Mouse (Mus musculus): ENCODE measurements at regions not wholly inside any gene's neighbourhood (a gene's known extent, or its start where the extent isn't known, plus 50 kb on each side); places are given as distances from the start of the nearest gene placed in this dataset.

DNA sequence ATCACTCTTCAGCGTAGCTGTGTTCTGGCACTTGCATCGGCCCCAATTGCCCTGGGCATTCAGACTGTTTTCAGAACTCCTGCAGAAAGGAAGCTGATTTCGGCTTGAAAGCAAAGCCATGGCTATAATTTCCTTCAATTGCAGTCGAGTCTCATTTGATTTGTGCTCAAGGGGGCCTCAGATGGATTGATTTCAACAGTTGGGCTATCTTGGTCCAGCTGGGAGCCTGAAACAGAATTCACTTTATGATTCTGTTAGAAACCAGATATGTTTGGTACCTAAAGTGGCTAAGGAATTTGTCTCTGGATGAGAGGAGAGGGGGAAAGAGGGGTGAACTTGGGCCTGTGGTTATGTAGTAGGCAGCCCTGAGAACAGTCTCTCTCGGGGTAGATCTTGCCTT lies 214.4 kb upstream of the Stt3b start:
- intact Hi-C loops (cut with DNase I): no loop called here
- no peak for DNase-seq (ENCODE audit: extremely low spot score in 1 of 2, low spot score in 2 of 2)

DNA sequence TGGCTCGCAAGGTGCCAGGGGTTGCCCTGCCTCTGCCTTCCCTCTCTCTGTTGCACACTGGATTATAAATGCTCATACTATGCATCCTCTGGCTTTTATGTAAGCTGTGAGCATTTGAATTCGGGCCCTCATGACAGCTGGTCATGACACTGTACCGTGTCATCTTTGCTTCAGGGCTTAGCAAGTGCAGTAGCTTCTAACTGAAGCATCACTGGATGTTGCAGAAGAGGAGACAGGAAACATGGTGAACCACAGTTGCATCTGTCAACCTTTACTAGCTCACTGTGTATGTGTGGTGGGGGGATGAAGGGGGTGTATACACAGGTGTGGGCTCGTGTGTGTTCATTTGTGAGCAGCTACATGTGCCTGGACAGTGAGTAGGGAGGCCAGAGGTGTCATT lies 216.1 kb upstream of the Stt3b start:
- DNase-seq (ENCODE audit: extremely low spot score in 1 of 2, low spot score in 2 of 2): no peak
- intact Hi-C loops (cut with DNase I): no loop called here

DNA sequence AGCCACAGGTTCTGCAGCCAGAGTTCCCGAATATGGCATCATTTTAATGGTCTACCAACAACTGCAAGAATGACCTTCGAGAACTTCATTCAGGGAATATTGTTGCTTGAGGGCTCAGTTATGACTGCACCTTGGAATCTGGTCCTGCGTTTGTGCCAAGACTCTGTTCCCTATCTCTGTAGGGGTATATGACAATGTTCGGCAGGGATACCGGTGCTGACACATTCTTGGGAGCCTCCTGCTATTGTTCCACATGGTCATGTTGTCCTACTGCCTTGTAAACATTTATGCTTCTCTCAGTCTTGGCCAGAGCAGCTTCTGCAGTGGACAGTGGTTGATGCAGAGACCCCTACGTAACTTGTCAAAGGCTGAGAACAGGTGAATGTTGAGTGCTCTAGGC lies 216.8 kb upstream of the Stt3b start:
- intact Hi-C loops (cut with DNase I): no loop called here
- no peak for DNase-seq (ENCODE audit: extremely low spot score in 1 of 2, low spot score in 2 of 2)

DNA sequence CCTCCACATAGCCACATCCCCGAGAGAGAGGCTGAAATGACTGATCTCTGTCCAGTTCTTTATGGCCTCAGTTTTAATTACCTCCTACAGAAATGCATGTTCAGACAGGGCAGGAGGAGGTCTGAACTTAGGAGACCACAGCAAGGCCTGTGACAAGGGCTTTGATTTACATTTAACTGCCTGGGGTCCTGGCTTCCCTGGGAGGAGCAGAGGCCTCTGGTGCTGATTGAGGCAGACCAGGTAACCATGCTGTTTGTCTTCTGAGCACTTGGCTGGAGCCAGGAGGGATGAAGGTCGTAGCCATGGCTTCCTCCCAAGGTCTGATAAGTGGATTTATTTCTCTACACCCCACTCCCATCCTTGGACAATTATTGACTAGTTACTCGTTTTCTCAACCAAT lies 224.0 kb upstream of the Stt3b start:
- intact Hi-C loops (cut with DNase I): no loop called here
- no peak for DNase-seq (ENCODE audit: extremely low spot score in 1 of 2, low spot score in 2 of 2)

- DNase-seq (ENCODE audit: extremely low spot score in 1 of 2, low spot score in 2 of 2): peak in 1 of 2 experiments; percentile 66
- intact Hi-C loops (cut with DNase I): no loop called here
These were observed 233.4 kb upstream of the Stt3b start for GRCm38 (mm10) chr9:115543665-115544064.

DNA sequence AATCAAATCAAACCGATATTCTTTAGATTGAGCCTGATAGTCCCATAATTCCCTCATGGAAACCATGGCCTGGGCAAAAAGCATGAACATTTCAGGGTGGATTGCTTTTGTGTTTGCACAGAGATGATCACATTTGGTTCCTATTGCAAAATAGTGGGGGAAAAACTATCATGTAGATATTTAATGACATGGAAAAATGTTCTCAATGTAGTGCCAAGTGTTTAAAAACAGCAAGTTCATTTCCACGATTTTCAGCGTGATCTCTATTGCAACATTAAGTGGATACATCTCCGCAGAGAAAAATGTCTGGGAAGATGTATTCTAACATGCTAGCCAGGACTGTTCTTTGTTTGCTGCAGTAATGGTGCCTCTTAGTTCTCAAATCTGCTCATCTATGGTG lies 235.0 kb upstream of the Stt3b start:
- intact Hi-C loops (cut with DNase I): no loop called here
- no peak for DNase-seq (ENCODE audit: extremely low spot score in 1 of 2, low spot score in 2 of 2)

DNA sequence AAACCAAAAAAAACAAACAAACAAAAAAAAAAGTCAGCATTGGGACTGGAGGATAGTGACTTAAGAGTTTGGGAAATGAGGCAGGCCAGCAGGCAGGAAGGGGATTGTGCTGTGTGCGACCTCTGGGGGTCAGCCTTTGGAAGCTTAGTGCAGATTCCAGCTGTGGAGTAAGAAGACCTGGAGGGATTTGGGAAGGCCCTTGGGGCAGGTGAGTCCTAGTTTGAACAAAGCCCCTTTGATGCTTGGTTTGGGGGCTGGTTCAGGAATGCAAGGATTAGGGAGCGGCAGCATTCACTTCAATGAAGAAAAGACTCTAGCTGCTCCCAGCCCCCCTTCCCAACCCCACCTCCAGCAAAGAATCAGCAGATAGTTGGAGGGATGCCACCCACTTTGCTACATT lies 235.6 kb upstream of the Stt3b start:
- DNase-seq (ENCODE audit: extremely low spot score in 1 of 2, low spot score in 2 of 2): no peak
- intact Hi-C loops (cut with DNase I): no loop called here

GRCm38 (mm10) chr9:115547625-115548325 lies 237.6 kb upstream of the Stt3b start:
- intact Hi-C loops (cut with DNase I): no loop called here
- DNase-seq (ENCODE audit: extremely low spot score in 1 of 2, low spot score in 2 of 2): no peak

DNA sequence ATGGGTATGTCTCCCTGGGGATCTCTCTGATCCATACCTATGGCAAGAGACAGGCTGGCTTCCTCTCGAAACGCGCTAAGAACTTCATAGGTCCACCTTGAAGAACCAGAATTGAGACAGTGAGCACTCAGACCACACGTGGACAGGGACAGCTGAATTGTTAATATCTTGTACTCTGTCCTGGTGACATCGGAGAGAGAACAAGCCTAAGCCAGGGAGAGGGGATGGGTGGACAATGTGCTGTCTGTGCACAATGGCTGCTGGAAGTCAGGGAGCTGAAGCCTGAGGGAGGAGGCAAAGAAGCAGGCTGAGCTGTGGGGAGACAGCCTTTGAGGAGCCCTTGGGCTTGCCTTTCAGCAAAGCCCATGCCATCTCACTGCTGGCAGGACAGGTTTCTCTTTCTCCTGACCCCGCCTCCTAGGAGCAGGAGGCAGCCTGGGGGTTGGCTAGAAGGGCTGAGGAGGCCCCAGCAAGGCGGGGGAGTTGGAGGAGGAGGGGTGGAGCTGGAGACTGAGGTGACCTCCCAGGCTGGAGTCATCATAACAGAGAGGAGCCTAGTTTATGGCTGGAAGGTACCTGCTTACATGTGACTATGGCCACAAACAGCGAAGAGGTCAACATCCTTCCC lies 238.6 kb upstream of the Stt3b start:
- no peak for DNase-seq (ENCODE audit: extremely low spot score in 1 of 2, low spot score in 2 of 2)
- intact Hi-C loops (cut with DNase I): no loop called here

GRCm38 (mm10) chr9:115551080-115551479 lies 240.9 kb upstream of the Stt3b start:
- DNase-seq (ENCODE audit: extremely low spot score in 1 of 2, low spot score in 2 of 2): no peak
- intact Hi-C loops (cut with DNase I): no loop called here

GRCm38 (mm10) chr9:115551501-115551900 lies 241.3 kb upstream of the Stt3b start:
- intact Hi-C loops (cut with DNase I): no loop called here
- no peak for DNase-seq (ENCODE audit: extremely low spot score in 1 of 2, low spot score in 2 of 2)

- intact Hi-C loops (cut with DNase I): no loop called here
- DNase-seq (ENCODE audit: extremely low spot score in 1 of 2, low spot score in 2 of 2): no peak
These were observed 247.9 kb upstream of the Stt3b start for GRCm38 (mm10) chr9:115558131-115558530.

DNA sequence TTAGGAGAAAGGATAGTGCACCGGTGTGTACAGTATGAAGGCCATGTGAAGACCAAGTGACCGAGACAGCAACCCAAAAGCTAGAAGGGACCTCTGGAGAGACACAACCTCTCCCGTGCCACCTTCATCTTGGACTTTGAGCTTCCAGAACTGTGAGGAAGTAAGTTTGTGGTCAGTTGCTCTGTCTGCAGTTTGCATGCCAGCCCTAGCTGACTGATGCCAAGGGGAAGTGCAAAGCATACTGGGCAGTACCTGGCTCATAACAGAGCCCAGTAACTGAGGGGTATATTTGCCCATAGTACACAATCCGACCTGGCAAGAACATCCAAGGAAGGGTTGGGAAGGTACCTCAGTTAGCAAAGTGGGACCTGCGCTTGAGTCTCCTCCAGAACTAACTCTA lies 249.3 kb upstream of the Stt3b start:
- intact Hi-C loops (cut with DNase I): no loop called here
- DNase-seq (ENCODE audit: extremely low spot score in 1 of 2, low spot score in 2 of 2): no peak

DNA sequence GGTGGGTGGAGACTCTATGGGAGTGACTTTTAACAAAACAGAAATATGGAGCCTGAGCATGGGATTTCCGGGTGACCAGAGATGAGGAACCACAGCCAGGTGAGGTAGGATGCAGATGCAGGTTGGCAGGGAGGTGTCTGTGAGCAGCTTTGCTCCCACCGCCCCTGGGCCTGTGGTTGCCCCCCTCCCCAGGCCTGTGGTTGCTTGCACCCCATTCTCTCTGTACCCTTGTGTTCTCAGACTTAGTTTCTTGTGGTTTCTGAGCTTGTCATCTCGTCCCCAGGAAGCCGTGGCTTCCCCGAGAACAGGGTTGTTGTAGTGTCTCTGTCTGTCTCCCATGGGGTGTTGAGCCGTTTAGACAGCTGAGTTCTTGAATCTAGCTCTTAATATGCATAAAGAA lies 251.0 kb upstream of the Stt3b start:
- DNase-seq (ENCODE audit: extremely low spot score in 1 of 2, low spot score in 2 of 2): no peak
- intact Hi-C loops (cut with DNase I): no loop called here

- DNase-seq (ENCODE audit: extremely low spot score in 1 of 2, low spot score in 2 of 2): no peak
- intact Hi-C loops (cut with DNase I): no loop called here
These were observed 252.6 kb upstream of the Stt3b start for GRCm38 (mm10) chr9:115562783-115563182.

- no peak for DNase-seq (ENCODE audit: extremely low spot score in 1 of 2, low spot score in 2 of 2)
- intact Hi-C loops (cut with DNase I): no loop called here
These were observed 254.1 kb upstream of the Stt3b start for GRCm38 (mm10) chr9:115564366-115564765.

- intact Hi-C loops (cut with DNase I): no loop called here
- DNase-seq (ENCODE audit: extremely low spot score in 1 of 2, low spot score in 2 of 2): no peak
These were observed 258.6 kb upstream of the Stt3b start for GRCm38 (mm10) chr9:115568693-115569334.

GRCm38 (mm10) chr9:115570998-115571397 lies 260.8 kb upstream of the Stt3b start:
- intact Hi-C loops (cut with DNase I): no loop called here
- DNase-seq (ENCODE audit: extremely low spot score in 1 of 2, low spot score in 2 of 2): no peak

DNA sequence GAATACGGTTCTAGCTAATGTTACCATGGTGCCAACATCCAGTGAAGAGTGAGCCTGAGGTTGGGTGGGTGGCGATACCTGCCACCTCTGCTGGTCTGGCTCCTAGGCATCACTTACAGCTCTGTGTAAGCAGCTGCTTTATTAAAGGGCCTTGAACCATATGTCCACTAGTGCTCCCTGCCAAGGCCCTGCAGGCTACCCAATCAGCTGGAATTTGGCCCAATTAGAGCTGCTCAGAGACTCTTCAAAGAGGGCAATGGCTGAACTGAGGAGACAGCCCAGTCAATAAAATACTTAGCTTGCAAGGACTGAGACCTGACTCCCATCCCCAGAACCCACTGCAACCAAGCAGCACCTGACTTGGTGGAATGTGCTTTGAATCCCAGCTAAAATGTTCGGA lies 270.9 kb upstream of the Stt3b start:
- intact Hi-C loops (cut with DNase I): no loop called here
- DNase-seq (ENCODE audit: extremely low spot score in 1 of 2, low spot score in 2 of 2): no peak

DNA sequence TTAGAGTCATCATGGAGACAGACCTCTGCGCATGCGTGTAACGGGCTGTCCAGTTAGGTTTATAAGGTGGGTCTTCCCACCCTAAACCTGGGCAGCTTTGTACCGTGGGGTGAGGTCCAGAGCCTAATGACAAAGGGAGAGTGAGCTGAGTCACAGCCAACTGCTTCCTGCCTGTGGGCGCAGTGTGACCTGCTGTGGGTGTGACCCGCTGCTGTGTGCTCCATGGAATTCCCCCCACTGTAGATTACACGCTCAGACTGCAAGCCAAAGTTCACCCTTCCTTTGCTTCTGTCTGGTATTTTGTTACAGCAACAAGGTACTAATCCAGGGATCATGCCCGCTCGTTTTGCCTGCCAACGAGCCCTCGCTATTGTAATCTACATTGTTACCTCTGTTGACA lies 273.3 kb upstream of the Stt3b start:
- intact Hi-C loops (cut with DNase I): no loop called here
- no peak for DNase-seq (ENCODE audit: extremely low spot score in 1 of 2, low spot score in 2 of 2)

Data from left cerebral cortex, postnatal 10 days (tissue).